Mouse (Mus musculus): ENCODE measurements at regions not wholly inside any gene's neighbourhood (a gene's known extent, or its start where the extent isn't known, plus 50 kb on each side); places are given as distances from the start of the nearest gene placed in this dataset.

GRCm38 (mm10) chr15:97163971-97164370 is 82.9 kb upstream of the Pced1b start:
- Histone ChIP-seq H3K36me3 (no peaks in the 10 kb centered on the region), H3K9me3 (no peaks in the 10 kb centered on the region), H3K4me1 (replicated peaks) (no peaks in the 10 kb centered on the region), H3K27me3 (no peaks in the 10 kb centered on the region), H3K9ac (no peak overlapping the region), H3K4me3 (no peak overlapping the region), H3K27ac (replicated peaks) (no peak overlapping the region), H3K4me2 (no peak overlapping the region)
- no peak for ATAC-seq (ENCODE audit: low read depth)
- 92% methylated on average over 6 of the region's 6 CpGs for WGBS

- H3K4me3 ChIP-seq, result no peak overlapping the region
- no peak overlapping the region for H3K27ac ChIP-seq (replicated peaks)
- no peaks in the 10 kb centered on the region for H3K36me3 ChIP-seq
- WGBS, result 96% methylated on average over 8 of the region's 8 CpGs
- no peak overlapping the region for H3K4me2 ChIP-seq
- no peaks in the 10 kb centered on the region for H3K4me1 ChIP-seq (replicated peaks)
- no peaks in the 10 kb centered on the region for H3K9me3 ChIP-seq
- H3K27me3 ChIP-seq, result no peaks in the 10 kb centered on the region
- ATAC-seq (ENCODE audit: low read depth), result no peak
- no peak overlapping the region for H3K9ac ChIP-seq
Measured at GRCm38 (mm10) chr15:97163090-97163489, 83.8 kb upstream of the Pced1b start.

GRCm38 (mm10) chr15:97162305-97162704 is 84.6 kb upstream of the Pced1b start:
- 85% methylated on average over 8 of the region's 8 CpGs for WGBS
- Histone ChIP-seq H3K36me3 (no peaks in the 10 kb centered on the region), H3K4me2 (no peak overlapping the region), H3K27ac (replicated peaks) (no peak overlapping the region), H3K9ac (no peak overlapping the region), H3K4me1 (replicated peaks) (no peaks in the 10 kb centered on the region), H3K9me3 (no peaks in the 10 kb centered on the region), H3K4me3 (no peak overlapping the region), H3K27me3 (no peaks in the 10 kb centered on the region)
- no peak for ATAC-seq (ENCODE audit: low read depth)

- no peaks in the 10 kb centered on the region for H3K36me3 ChIP-seq
- H3K4me2 ChIP-seq, result no peak overlapping the region
- H3K9ac ChIP-seq, result no peak overlapping the region
- no peaks in the 10 kb centered on the region for H3K4me1 ChIP-seq (replicated peaks)
- no peak overlapping the region for H3K27ac ChIP-seq (replicated peaks)
- H3K9me3 ChIP-seq, result no peaks in the 10 kb centered on the region
- H3K4me3 ChIP-seq, result no peak overlapping the region
- WGBS, result 85% methylated on average over 5 of the region's 5 CpGs
- ATAC-seq (ENCODE audit: low read depth), result no peak
- H3K27me3 ChIP-seq, result no peaks in the 10 kb centered on the region
Measured at GRCm38 (mm10) chr15:97161530-97161929, 85.4 kb upstream of the Pced1b start.

GRCm38 (mm10) chr15:97152354-97152753 is 94.6 kb upstream of the Pced1b start:
- 66% methylated on average over 8 of the region's 8 CpGs for WGBS
- Histone ChIP-seq H3K4me2 (peak overlapping the region; percentile 29), H3K9me3 (no peaks in the 10 kb centered on the region), H3K4me3 (no peak overlapping the region), H3K27ac (replicated peaks) (peak overlapping the region; percentile 86), H3K27me3 (no peaks in the 10 kb centered on the region), H3K36me3 (no peaks in the 10 kb centered on the region), H3K9ac (peak overlapping the region; percentile 28; the same call in 1 of the 2 replicates), H3K4me1 (replicated peaks) (peaks cover 14% of the 10 kb centered on the region; the same call in 1 of the 2 replicates)
- ATAC-seq (ENCODE audit: low read depth), result peak; percentile 71

GRCm38 (mm10) chr15:97151793-97152192 is 95.1 kb upstream of the Pced1b start:
- 0 out of 2 replicates have a peak overlapping the region, but pooled peaks have one; percentile 38 for H3K9ac ChIP-seq
- no peak overlapping the region for H3K4me3 ChIP-seq
- peaks cover 14% of the 10 kb centered on the region; the same call in 1 of the 2 replicates for H3K4me1 ChIP-seq (replicated peaks)
- H3K36me3 ChIP-seq, result no peaks in the 10 kb centered on the region
- no peaks in the 10 kb centered on the region for H3K27me3 ChIP-seq
- peak; percentile 81 for ATAC-seq (ENCODE audit: low read depth)
- H3K9me3 ChIP-seq, result no peaks in the 10 kb centered on the region
- H3K4me2 ChIP-seq, result peak overlapping the region; percentile 29
- WGBS, result 55% methylated on average over 12 of the region's 12 CpGs
- peak overlapping the region; percentile 86 for H3K27ac ChIP-seq (replicated peaks)

GRCm38 (mm10) chr15:97150983-97151735 is 95.4 kb upstream of the Slc38a4 start:
- no peaks in the 10 kb centered on the region for H3K36me3 ChIP-seq
- H3K27ac ChIP-seq (replicated peaks), result peak overlapping the region; percentile 86
- H3K4me1 ChIP-seq (replicated peaks), result peaks cover 14% of the 10 kb centered on the region; the same call in 1 of the 2 replicates
- WGBS, result 80% methylated on average over 10 of the region's 10 CpGs
- H3K9me3 ChIP-seq, result no peaks in the 10 kb centered on the region
- H3K27me3 ChIP-seq, result no peaks in the 10 kb centered on the region
- H3K9ac ChIP-seq, result no peak overlapping the region
- 0 out of 2 replicates have a peak overlapping the region, but pooled peaks have one; percentile 2 for H3K4me2 ChIP-seq
- peak; percentile 42; the same call in 1 of the 2 replicates for ATAC-seq (ENCODE audit: low read depth)
- no peak overlapping the region for H3K4me3 ChIP-seq

- no peaks in the 10 kb centered on the region for H3K36me3 ChIP-seq
- H3K9ac ChIP-seq, result no peak overlapping the region
- no peaks in the 10 kb centered on the region for H3K9me3 ChIP-seq
- no peaks in the 10 kb centered on the region for H3K4me1 ChIP-seq (replicated peaks)
- ATAC-seq (ENCODE audit: low read depth), result no peak
- no peaks in the 10 kb centered on the region for H3K27me3 ChIP-seq
- no peak overlapping the region for H3K27ac ChIP-seq (replicated peaks)
- WGBS, result 81% methylated on average over 2 of the region's 2 CpGs
- H3K4me3 ChIP-seq, result no peak overlapping the region
- H3K4me2 ChIP-seq, result no peak overlapping the region
Measured at GRCm38 (mm10) chr15:97141958-97142357, 86.2 kb upstream of the Slc38a4 start.

- Histone ChIP-seq H3K9ac (no peak overlapping the region), H3K27ac (replicated peaks) (no peak overlapping the region), H3K4me2 (no peak overlapping the region), H3K4me1 (replicated peaks) (no peaks in the 10 kb centered on the region), H3K36me3 (no peaks in the 10 kb centered on the region), H3K4me3 (no peak overlapping the region), H3K9me3 (no peaks in the 10 kb centered on the region), H3K27me3 (no peaks in the 10 kb centered on the region; the same call in 1 of the 2 replicates)
- ATAC-seq (ENCODE audit: low read depth), result no peak
- 89% methylated on average over 3 of the region's 3 CpGs for WGBS
Measured at GRCm38 (mm10) chr15:97138265-97138664, 82.5 kb upstream of the Slc38a4 start.

GRCm38 (mm10) chr15:97135291-97135690 is 79.5 kb upstream of the Slc38a4 start:
- Histone ChIP-seq H3K4me1 (replicated peaks) (no peaks in the 10 kb centered on the region), H3K9me3 (no peaks in the 10 kb centered on the region), H3K27me3 (no peaks in the 10 kb centered on the region; the same call in 1 of the 2 replicates), H3K4me3 (no peak overlapping the region), H3K4me2 (no peak overlapping the region), H3K36me3 (no peaks in the 10 kb centered on the region), H3K9ac (no peak overlapping the region), H3K27ac (replicated peaks) (no peak overlapping the region)
- WGBS, result 11% methylated on average over 11 of the region's 11 CpGs
- no peak for ATAC-seq (ENCODE audit: low read depth)

GRCm38 (mm10) chr15:97127771-97128170 is 72.0 kb upstream of the Slc38a4 start:
- WGBS, result 90% methylated on average over 8 of the region's 8 CpGs
- ATAC-seq (ENCODE audit: low read depth), result no peak
- Histone ChIP-seq H3K4me3 (no peak overlapping the region), H3K36me3 (no peaks in the 10 kb centered on the region), H3K4me1 (replicated peaks) (no peaks in the 10 kb centered on the region), H3K27me3 (no peaks in the 10 kb centered on the region), H3K9ac (no peak overlapping the region), H3K27ac (replicated peaks) (no peak overlapping the region), H3K4me2 (no peak overlapping the region), H3K9me3 (no peaks in the 10 kb centered on the region)

- no peaks in the 10 kb centered on the region for H3K36me3 ChIP-seq
- no peaks in the 10 kb centered on the region for H3K9me3 ChIP-seq
- H3K4me1 ChIP-seq (replicated peaks), result no peaks in the 10 kb centered on the region
- no peak for ATAC-seq (ENCODE audit: low read depth)
- H3K27me3 ChIP-seq, result no peaks in the 10 kb centered on the region
- WGBS, result 84% methylated on average over 15 of the region's 15 CpGs
- H3K9ac ChIP-seq, result no peak overlapping the region
- H3K4me3 ChIP-seq, result no peak overlapping the region
- no peak overlapping the region for H3K27ac ChIP-seq (replicated peaks)
- H3K4me2 ChIP-seq, result no peak overlapping the region
Measured at GRCm38 (mm10) chr15:97125836-97126822, 70.4 kb upstream of the Slc38a4 start.
